Mouse (Mus musculus): ENCODE measurements around the gene Lrriq1.
A peak's percentile ranks its signal among the peaks of the same experiment; 100 is the strongest.

The Lrriq1 gene

GRCm38 (mm10) chr10:103028253-103029131, 207.6 kb downstream of the Lrriq1 start:
- peak; percentile 10 for DNase-seq

- no peak for DNase-seq
Observed at GRCm38 (mm10) chr10:103027931-103028252, 208.2 kb downstream of the Lrriq1 start.

- no peak for DNase-seq
Observed at GRCm38 (mm10) chr10:103027226-103027930, 208.7 kb downstream of the Lrriq1 start.

GRCm38 (mm10) chr10:103026636-103027225, 209.4 kb downstream of the Lrriq1 start:
- no peak for DNase-seq

GRCm38 (mm10) chr10:103002556-103002955, 233.6 kb downstream of the Lrriq1 start:
- DNase-seq = no peak

- no peak for DNase-seq
Observed at GRCm38 (mm10) chr10:103000902-103001301, 235.2 kb downstream of the Lrriq1 start.

- no peak for DNase-seq
Observed at GRCm38 (mm10) chr10:102999584-102999983, 236.5 kb downstream of the Lrriq1 start.

All from thymus, postnatal 4 days (tissue).